Mouse (Mus musculus) layer of hippocampus, postnatal 14 days (tissue): ENCODE measurements around the gene Prps2. TPM values are rescaled to one million over a fixed set of nuclear protein-coding genes. Genes with fewer than 3 reads are reported as not detected.
"Not testable (repeated sequence)": the region's sequence is repeated elsewhere in the genome, so short reads cannot be mapped to it uniquely, and the experiment has no call there.

Source experiments
- DNase-seq, 2 experiments: peaks; one replicate each; pipeline ENCODE4 v3.0.0; 2021 to 2022; ENCODE audit warnings: low spot score in 2 of 2, mixed read lengths in 1 of 2
- long read RNA-seq, 2 experiments: library from polyadenylated mRNA; stranded (forward); transcript quantifications; one replicate each; pipeline ENCODE4 v2.0.0; 2021
- total RNA-seq, 2 experiments: library from RNA; stranded (reverse); gene quantifications; 2 replicates each; pipeline ENCODE4 v1.2.3; 2021

Gene Prps2
- total RNA-seq = 10 to 100 TPM; 21.8 to 25.9 TPM
- long read RNA-seq, experiment 1, transcript Prps2-201 (7 exons, 3,699 nt) = major isoform, 10 of 14 reads
- long read RNA-seq, experiment 1, partial matches to known transcripts = 1 of 14 reads
- long read RNA-seq, experiment 1, other reads (novel, unspliced or antisense) = 3 of 14 reads
- long read RNA-seq, experiment 2, transcript Prps2-201 (7 exons, 3,699 nt) = major isoform, 15 of 24 reads
- long read RNA-seq, experiment 2, partial matches to known transcripts = 1 of 24 reads
- long read RNA-seq, experiment 2, other reads (novel, unspliced or antisense) = 7 of 24 reads

DNA sequence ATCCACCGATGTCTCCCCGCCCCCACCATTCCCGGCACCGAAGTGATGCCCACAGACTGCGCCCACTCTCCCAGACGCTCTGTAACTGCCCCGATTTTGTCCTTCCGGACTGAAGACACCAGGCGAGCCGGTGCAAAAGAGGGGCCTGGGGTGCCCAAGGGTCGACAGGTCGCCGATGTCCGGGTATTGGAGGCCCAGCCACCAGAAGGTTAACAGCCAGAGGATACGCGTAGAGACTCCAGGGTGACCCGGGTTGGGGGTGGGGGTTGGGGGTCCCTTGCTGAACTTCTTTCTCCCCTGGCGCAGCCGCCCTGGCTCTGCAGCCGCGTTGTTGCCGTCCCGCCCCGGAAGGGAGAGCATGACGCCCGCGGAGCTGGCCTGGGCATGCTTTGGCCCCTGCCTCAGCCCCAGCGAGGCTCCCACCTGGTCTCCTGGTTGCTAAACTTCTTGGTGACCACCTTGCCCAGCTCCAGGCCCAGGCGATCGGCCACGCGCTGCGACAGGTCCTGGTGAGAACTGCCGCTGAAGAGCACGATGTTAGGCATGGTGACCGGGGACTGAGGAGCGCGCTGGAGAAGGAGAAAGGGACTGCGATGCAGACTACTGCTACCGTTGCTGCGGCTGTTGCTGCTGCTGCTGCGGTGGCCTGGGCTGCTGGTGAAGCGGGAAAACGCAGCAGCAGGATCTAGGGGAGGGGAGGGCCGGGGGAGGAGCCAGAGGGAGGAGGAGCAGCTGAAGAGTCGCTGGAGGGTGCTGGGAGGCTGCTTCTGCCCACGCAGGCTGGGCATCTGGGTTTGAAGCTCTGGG is at the start of gene Prps2:
Gene Prps2 (minus strand): TSS at position 703 of the 807 bp plus-strand sequence.
- peak; percentile 21 to 34 for DNase-seq

DNA sequence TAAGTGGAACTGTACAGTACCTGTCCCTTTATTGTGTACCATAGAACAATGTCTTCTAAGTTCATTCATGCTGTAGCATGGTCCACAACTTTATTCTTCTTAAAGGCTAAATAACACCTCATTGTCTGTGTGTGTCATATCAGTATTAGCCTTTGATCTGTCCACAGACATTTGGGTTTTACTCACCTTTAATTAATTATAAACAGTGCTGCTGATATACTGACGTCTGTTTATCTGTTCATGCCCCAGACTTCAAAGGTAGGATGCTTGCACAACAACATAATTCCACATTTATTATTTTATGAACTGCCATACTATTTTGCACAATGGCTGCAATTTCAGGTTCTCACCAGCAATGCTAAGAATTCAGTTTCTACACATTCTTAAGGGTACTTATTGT is 35.1 kb upstream of the Prps2 start:
- no peak for DNase-seq

- no peak for DNase-seq
Measured at GRCm38 (mm10) chrX:167394940-167395339, 12.4 kb upstream of the Prps2 start.

DNA sequence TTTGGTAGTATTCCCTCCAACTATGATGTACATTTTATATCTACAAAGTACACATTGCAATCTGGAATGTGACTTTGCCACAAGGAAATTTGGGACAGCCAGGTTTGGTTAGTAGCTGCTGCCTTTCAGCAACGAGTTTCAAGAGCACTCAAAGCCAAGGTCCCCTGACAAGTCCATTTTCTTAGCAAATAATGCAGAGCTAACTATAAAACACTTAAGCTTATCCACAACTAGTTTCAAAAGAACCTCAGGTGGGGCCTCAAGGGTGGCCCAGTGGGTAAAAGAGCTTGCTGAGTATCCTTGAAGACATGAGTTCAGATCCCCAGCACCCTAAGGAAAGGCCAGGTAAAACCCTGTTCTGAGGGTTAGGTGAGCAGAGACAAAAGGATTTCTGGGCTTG is 4.1 kb upstream of the Prps2 start:
- DNase-seq = no peak

DNA sequence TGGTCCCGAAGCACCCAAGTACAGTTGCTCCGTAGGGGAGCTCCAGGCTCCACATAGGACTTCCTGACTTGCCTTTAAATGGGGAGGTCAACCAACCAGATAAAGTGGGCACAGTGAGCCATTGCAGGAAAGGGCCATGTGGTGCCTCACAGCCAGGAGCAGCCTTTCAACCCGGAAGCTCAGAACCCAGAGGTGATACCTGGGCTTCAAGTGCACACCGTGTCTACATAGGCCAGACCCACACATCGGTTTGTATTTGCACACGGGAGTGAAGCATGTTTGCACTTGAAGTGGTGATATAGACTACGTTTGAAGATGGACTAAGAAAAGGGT is 271 bp upstream of the Prps2 start:
- no peak for DNase-seq

DNA sequence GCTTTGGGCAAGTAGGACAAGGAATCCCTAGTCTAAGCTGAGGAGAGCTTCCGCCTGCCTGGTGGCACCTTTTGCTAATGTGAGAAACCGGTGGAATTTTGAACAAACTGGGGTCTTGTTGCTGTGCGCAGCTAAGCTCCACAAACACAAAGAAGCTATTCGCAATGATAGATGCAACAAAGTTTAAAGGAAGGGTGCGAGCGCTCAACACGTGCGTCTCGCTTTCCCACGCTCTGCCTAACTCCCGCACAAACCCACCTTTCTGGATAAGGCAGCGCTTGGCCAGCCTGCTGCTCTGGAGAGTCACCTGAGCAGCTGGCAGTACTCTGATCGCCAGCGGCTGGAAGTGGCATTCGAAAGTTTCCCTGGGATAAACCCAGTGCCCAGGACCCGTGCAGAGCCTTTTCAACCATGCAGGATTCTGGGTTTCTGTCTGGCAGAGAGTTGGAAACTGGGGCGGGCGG is 934 bp downstream of the Prps2 start:
- DNase-seq = no peak

- DNase-seq = no peak
Measured at GRCm38 (mm10) chrX:167380073-167380472, 2.5 kb downstream of the Prps2 start.

- not testable (repeated sequence) for DNase-seq
Measured at GRCm38 (mm10) chrX:167361231-167361630, 21.3 kb downstream of the Prps2 start.

DNA sequence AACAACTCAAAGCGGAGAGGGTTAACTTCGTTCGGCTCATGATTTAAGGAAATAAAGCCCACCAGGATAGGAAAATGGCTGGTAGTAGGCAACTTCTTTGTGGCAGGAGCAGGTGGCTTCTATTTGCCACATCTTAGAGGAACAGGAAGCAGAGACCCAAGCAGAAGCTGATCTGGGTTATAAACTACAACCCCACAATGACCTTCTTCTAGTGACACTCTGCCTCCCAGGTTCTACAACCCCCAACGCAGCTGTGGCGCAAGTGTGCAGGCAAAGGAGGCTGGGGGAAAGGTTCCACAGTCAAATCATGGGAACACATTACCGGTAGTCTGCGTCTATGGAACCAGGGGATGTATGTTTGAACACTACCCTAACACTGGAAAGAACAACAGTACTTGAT is 22.8 kb downstream of the Prps2 start:
- no peak for DNase-seq

DNA sequence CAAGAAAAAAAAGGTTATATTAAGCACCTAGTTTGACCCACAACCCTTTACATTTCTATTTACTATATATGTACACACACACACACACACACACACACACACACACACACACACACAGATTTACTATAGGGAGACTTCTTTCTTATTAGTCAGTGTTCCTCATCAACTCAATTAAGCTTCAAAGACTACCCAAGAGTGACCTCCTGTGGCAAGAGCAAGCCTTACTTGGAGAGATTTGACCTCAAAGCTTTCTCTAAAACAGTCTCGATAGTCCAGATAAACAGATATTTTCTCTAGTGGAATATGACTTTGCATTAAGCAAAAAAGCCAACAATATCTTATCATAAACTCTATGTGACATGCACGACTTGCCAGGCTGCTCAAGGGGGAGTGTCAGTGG is 25.1 kb downstream of the Prps2 start:
- peak; percentile 2 to 24 for DNase-seq

DNA sequence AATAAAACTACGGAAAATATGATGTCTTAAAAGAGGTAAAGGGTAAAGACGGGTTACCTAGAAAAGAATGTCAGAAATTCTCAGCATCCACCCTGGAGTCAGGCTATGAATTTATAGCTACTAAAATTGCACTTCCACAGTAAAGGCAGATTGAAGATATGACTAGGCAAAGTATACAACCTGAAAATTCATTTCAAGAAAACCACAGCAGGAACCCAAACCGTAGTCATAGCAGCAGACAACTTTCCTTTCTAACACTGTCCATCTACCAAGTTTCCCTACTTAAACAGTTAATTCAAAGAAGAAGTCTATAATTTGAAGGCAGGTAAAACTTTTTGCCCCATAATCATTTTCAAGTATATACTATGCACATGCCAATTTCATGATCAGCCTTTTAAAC is 26.6 kb downstream of the Prps2 start:
- no peak for DNase-seq

DNA sequence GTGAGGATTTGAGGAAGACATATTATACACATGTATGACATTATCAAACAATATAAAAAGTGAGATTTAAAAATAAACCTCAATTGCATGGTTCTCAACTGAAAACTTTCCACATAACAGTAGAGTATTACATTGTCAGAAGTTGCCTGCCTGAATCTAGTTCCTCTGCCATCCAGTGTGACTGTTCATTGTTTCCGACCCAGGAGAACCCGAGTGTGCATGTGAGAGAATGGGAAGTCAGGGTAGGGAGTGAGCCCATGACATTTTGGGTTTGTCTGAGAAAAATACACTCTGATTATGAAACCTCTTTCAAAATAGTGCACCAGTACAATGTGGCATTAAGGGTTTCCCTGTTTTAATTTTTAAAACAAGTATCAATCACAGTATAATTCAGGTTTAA is 28.9 kb downstream of the Prps2 start:
- no peak for DNase-seq

- no peak for DNase-seq
Measured at GRCm38 (mm10) chrX:167346440-167346839, 36.1 kb downstream of the Prps2 start.

DNA sequence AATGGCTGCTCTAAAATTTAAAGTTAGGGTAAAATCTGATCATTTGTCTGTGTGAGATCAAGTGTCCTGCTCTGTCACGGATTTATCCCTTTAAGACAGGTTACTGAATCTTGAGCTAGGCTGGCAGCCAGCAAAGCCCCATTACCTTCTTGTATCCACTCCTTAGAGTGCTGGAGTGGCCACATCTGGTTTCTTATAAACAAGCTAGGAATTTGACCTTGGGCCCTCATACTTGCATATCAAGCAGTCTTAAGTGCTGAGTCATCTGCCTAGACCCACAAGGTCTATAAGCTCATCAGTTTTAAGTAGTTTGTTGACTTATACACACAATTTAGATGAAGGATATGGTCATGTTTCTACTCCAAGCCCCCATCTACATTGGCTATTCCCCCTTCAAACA is 38.2 kb downstream of the Prps2 start:
- no peak for DNase-seq

DNA sequence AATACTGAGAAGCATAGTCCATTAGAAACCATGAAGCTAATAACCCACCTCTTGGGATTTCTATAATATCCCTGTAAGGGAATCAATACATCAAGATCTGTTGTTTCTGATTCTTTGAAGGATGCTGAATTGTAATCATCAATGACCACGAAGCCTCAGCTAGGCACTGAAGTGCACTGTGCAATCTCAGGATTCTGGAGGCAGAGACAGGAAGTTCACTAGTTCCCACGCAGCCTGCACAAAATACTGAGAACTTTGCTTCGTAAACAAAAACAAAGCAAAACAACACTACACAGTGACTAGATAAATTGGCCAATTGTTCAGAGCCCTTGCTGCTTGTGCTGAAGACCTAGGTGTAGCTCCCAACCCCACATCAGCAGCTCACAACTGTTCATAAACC is 40.7 kb downstream of the Prps2 start:
- no peak for DNase-seq

DNA sequence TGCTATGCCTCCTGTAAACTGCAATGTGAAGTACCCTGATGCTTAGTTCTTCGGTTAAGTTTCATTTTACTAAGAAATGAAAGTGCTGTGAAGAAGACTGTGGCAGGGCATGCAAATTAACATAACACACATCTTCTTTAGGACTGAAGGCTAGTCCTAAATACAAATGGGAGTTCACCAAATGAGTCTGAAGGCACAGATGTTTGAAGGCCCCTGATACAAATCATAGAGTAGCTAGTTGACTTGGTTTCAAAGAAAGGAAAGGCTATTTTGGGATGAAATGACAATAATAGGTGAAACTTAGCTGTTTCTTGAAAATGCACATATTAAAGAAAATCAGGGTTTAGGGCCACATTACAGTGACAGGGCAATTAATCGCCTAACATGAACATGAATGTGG is 42.4 kb downstream of the Prps2 start:
- no peak for DNase-seq

GRCm38 (mm10) chrX:167337990-167338389 is 44.6 kb downstream of the Prps2 start:
- no peak for DNase-seq

DNA sequence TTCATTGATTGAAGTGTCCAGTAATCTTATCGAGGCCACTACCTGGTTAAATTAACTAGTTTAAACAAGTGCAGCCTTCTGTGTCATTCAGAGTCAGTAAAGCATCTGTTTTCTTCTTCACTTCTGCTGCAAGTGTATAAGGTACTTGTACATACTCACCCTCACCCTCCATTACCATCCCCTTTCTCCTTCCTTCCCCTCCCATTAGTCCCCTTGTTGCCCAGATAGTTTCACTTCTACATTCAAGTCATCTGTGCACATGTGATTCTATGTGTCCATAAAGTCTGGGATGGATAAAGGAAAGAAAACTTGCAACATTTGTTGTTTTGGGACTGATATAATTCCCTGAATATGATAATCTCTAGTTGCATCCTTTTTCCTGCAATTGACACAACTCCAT is 48.0 kb downstream of the Prps2 start:
- no peak for DNase-seq

GRCm38 (mm10) chrX:167332607-167333006 is 49.9 kb downstream of the Prps2 start:
- no peak for DNase-seq

GRCm38 (mm10) chrX:167330993-167331392 is 51.6 kb downstream of the Prps2 start:
- DNase-seq = no peak

DNA sequence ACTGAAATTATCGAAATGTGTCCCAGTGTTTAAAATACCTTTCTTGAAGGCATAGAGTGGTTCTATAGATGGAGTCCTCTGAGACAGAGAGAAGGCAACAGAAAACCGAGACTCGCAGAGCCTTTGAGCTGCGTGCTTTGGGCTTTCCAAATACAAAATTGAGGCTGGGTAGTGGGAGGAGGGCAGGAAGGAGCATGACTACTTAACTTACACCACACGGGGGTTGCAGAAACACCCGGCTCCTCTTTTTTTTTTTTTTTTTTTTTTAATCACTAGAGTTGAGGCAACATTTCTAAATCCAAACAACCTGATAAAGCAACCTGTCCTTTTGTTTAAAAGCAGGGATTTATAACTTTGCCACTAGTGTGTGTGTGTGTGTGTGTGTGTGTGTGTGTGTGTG is 52.1 kb downstream of the Prps2 start, which contains the start of gene Tlr7:
Gene Tlr7 (minus strand): TSS at position 160 of the 400 bp plus-strand sequence.
- DNase-seq = no peak

DNA sequence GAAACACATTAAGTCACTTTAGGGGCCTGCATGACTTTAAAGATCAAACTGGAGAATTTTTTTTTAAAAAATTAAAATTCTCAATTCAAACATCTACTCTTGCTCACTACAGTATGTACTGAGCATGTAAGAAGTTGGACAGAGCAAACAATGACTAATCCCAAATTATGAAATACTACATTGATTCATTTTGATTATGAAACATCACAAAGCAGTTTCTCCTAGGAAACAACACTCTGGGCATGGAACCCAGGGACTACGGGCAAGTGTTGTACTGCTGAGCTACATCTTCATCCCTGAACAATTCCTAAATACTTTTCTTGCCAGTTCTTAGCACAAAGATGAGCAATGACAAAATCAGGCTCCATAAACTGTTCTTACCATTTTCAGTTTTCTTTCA is 52.9 kb downstream of the Prps2 start:
- no peak for DNase-seq

GRCm38 (mm10) chrX:167329098-167329497 is 53.5 kb downstream of the Prps2 start:
- peak; percentile 9 to 27 for DNase-seq
